Mouse (Mus musculus): Measurements from ENCODE around the gene Siglec1. TPM values are rescaled to one million over a fixed set of nuclear protein-coding genes. Genes with fewer than 3 reads are reported as not detected.
"Not testable (repeated sequence)": the region's sequence is repeated elsewhere in the genome, so short reads cannot be mapped to it uniquely, and the experiment has no call there.

Siglec1 gene
- total RNA-seq, 2 experiments from 2014 or later: 0.36 to 0.47 TPM

- DNase-seq (ENCODE audit: low spot score in 2 of 2): no peak
Observed at GRCm38 (mm10) chr2:131053851-131054645, 32.5 kb downstream of the Siglec1 start.

GRCm38 (mm10) chr2:131052862-131053418, 33.6 kb downstream of the Siglec1 start:
- DNase-seq (ENCODE audit: low spot score in 2 of 2): no peak

GRCm38 (mm10) chr2:131052043-131052442, 34.5 kb downstream of the Siglec1 start:
- no peak for DNase-seq (ENCODE audit: low spot score in 2 of 2)

GRCm38 (mm10) chr2:131046025-131046424, 40.5 kb downstream of the Siglec1 start:
- DNase-seq (ENCODE audit: low spot score in 2 of 2): no peak

DNA sequence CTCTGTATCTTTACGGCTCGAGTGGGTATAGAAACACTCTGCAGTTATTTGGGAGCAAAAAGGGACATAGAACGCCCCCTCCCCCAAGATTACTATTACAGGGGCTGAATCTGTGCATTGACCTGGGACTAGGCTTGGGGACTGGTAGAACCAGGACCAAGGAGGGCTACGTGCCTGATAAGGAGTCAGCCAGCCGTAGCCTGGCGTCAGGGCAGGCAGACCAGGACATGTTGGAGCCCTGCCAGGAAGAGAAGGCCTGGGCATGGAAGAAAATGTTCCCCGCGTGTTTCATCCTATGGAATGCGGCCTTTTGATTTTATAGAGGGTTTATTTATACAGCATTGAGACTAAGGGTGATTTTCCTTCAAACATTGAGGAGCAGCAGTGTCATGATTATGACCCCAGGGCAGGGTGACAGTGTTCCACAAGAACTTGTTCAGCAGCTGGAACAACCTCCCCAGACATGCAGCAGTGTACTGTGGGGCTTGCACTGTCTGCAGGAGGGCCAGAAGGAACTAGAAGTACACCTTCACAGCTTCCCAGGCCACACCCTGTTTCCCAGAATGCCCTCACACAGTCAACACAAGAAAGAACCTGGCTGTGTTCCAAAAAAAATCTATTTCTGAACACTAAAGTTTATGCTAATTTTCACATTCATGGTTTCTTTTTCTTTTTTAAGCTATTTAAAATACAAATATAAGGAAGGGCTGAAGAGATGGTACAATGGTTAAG, 41.4 kb downstream of the Siglec1 start:
- no peak for DNase-seq (ENCODE audit: low spot score in 2 of 2)

GRCm38 (mm10) chr2:131044354-131044852, 42.2 kb downstream of the Siglec1 start:
- no peak for DNase-seq (ENCODE audit: low spot score in 2 of 2)

- DNase-seq (ENCODE audit: low spot score in 2 of 2): no peak
Observed at GRCm38 (mm10) chr2:131042988-131043387, 43.6 kb downstream of the Siglec1 start, which contains the start of gene Gfra4. Gene Gfra4, minus strand, starts transcription at chr2:131043088.

- DNase-seq (ENCODE audit: low spot score in 2 of 2): peak; percentile 84 to 89
Observed at GRCm38 (mm10) chr2:131040854-131041825, 45.4 kb downstream of the Siglec1 start.

DNA sequence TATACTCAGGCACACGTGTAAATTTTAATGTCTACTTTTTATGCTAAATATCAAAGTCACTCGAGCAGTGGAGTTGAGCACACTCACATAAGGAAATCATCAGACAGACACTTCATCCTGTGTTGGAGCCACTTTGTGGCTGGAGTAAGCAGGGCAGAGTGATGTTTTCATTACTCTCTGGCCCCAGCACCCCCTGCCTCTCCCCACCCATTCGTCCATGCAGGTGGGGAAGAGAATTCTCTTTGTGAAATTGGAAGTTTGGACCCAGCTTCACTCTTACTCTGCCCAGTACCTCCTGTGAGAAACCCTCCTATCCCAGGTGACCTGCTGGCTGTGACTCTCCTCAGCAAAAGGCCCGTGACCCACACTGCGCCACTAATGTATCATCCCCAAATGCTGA, 47.9 kb downstream of the Siglec1 start:
- DNase-seq (ENCODE audit: low spot score in 2 of 2): no peak

- DNase-seq (ENCODE audit: low spot score in 2 of 2): no peak
Observed at GRCm38 (mm10) chr2:131038197-131038596, 48.4 kb downstream of the Siglec1 start.

- peak; percentile 40 to 63 for DNase-seq (ENCODE audit: low spot score in 2 of 2)
Observed at GRCm38 (mm10) chr2:131037226-131037990, 49.2 kb downstream of the Siglec1 start.

DNA sequence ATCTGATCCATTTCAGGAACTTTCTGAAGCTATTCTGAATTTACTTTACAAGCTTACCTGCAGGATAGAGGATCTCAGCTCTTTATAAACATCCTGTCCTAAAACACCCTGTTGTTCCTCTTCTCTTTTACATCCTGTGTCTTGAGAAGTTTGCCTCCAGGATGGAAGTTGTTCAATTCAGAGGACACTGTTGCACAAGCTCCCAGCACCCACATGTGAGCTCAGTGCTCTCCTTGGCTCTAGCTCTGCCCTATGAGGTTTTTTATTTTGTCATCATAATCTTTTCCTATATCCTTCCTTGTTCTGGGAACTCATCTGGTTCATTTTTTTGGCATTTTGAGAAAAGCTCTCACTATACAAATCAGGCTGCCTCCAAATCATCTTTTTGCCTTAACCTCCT, 49.8 kb downstream of the Siglec1 start:
- DNase-seq (ENCODE audit: low spot score in 2 of 2): no peak

- DNase-seq (ENCODE audit: low spot score in 2 of 2): no peak
Observed at GRCm38 (mm10) chr2:131036343-131036742, 50.2 kb downstream of the Siglec1 start.

DNA sequence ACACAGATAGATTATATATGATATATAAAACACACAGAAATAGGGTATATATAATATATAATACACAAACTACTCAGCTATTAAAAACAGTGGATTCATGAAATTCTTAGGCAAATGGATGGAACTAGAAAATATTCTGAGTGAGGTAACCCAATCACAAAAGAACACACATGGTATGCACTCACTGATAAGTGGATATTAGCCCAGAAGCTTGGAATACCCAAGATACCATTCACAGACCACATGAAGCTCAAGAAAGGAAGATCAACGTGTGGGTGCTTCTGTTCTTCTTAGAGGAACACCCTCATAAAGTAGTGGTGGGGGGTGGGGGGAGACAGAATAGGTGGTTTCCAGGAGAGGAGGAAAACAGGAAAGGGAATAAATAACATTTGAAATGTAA, 55.2 kb downstream of the Siglec1 start:
- DNase-seq (ENCODE audit: low spot score in 2 of 2): not testable (repeated sequence)

- no peak for DNase-seq (ENCODE audit: low spot score in 2 of 2)
Observed at GRCm38 (mm10) chr2:131030998-131031397, 55.6 kb downstream of the Siglec1 start.

GRCm38 (mm10) chr2:131030561-131030960, 56.0 kb downstream of the Siglec1 start:
- DNase-seq (ENCODE audit: low spot score in 2 of 2): no peak

DNA sequence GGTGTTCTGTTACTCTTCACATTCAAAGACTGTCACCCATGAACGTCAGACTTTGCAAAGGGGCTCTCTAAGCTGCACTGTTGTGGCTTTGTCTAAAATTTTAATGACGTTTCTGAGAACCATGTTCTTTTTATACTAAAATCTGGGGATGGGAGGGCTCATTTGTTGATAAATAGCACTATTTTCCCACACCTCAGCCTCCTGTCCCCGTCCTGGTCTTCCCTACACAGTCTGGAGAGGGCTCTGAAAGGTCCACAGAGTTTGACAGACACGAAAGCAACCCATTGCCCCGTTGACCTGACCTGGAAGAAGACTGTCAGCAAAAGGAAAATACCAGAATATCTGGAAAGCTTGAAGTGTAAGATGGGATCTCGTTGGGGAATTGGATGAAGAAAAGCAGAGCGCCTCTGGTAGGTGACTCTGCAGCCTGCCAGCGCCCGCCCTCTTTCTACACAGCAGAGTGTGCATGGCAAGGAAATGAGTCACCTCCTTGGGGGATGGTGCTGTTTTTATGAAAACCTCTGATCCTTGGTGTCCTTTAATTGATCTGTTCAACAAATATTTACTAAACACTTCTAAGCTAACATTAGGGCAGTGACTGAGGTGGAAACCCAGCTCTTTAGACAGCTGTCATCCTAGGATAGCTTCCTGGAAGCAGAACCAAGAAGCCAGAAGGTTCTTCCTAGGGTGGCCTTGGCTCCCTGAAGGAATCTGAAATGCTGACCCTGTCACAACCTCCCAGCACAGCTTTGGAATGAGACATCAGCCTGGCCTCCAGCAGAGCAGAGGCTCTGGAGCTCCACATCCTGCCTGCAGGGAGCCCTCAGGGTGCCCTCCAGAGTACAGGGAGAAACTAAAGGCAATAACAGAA, 57.3 kb downstream of the Siglec1 start:
- DNase-seq (ENCODE audit: low spot score in 2 of 2): no peak

- DNase-seq (ENCODE audit: low spot score in 2 of 2): no peak
Observed at GRCm38 (mm10) chr2:131026941-131027340, 59.6 kb downstream of the Siglec1 start.

- DNase-seq (ENCODE audit: low spot score in 2 of 2): no peak
Observed at GRCm38 (mm10) chr2:131025230-131025629, 61.3 kb downstream of the Siglec1 start.

Data from layer of hippocampus, adult 18-20 months (tissue).